ENCODE assay signal across 16 mouse cellular contexts in the genomic region with DNA sequence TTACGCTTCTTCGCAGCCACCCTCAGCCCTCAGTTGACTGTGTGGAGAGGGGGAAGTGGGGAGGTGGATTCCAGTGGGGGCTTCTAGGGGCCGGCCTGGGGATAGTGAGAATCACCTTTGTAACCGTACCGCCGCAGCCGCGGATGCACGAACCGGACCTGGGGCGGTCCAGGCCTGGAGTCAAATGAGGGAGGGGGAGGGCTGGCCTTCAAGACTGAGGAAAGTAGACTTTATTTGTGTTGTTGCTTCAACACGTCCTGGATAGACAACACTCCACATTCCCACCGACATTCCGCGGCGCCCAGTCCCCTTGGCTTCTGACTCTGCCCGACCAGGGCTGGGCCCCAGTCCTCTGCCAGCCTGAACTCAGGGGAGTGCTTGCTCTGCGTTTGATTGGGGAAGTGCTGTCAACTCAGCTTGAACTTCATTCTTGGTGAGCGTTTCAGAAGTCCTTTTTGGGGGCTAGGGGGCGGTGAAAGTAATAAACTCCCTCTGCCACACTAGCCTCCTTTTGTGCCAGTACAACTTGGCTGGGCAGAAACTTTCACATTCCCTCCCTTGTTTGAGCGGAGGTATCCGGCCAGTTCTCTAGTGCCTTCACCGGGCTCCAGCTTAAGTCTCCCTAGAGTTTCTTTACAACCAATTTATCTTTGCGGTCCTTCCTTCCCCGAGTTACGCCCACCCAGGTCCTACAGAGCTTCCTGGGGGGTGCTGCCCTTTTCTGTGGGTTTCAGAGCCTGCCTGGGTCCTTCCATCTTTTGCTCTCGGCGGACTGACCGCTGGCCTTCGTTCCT. TPM values are rescaled to one million over a fixed set of nuclear protein-coding genes. Genes with fewer than 3 reads are reported as not detected.
A peak's percentile ranks its signal among the peaks of the same experiment; 100 is the strongest.
DNase-seq lines count a peak whose midpoint lies in the region; ATAC-seq lines count a peak whose summit lies in the region.
"Had no signal": no experiment of that assay in that cellular context is flagged by ENCODE, and none has a peak within 500 bp of the region (broad histone marks: within the 10 kb centered on the region; RNA-seq: fewer than 3 reads in every experiment).

No protein-coding gene starts in this region.

- peaks cover 19% of the 10 kb centered on the region for H3K4me1 ChIP-seq in heart, embryonic 13.5 days
- peaks cover 3% of the 10 kb centered on the region; the same call in 1 of the 2 replicates for H3K4me1 ChIP-seq in hindbrain, embryonic 13.5 days (replicated peaks)
- H3K4me1 ChIP-seq in midbrain, embryonic 11.5 days (ENCODE audit: control insufficient read depth, insufficient read depth, low read length), result no peaks in the 10 kb centered on the region
- H3K4me1 ChIP-seq: forebrain, embryonic 13.5 days had no signal

- no peak for ATAC-seq in heart, embryonic 13.5 days (ENCODE audit: extremely low read depth, insufficient number of reproducible peaks, low FRiP score, low TSS enrichment)
- ATAC-seq in common myeloid progenitor, adult 5-6 weeks (replicated peaks; ENCODE audit: low read depth, poor library complexity, severe bottlenecking), result peak; percentile 43; the same call in 1 of the 2 replicates
- ATAC-seq in hindbrain, embryonic 13.5 days (ENCODE audit: low FRiP score), result no peak
- ATAC-seq in midbrain, embryonic 11.5 days (ENCODE audit: low FRiP score), result peak; percentile 22
- ATAC-seq: forebrain, embryonic 13.5 days had no signal

- no peaks in the 10 kb centered on the region for H3K9me3 ChIP-seq in heart, embryonic 13.5 days
- no peaks in the 10 kb centered on the region for H3K9me3 ChIP-seq in hindbrain, embryonic 13.5 days
- H3K9me3 ChIP-seq in midbrain, embryonic 11.5 days (ENCODE audit: control insufficient read depth, low read length), result no peaks in the 10 kb centered on the region
- H3K9me3 ChIP-seq: forebrain, embryonic 13.5 days; hindbrain, embryonic 15.5 days had no signal

- no peak overlapping the region for H3K9ac ChIP-seq in heart, embryonic 13.5 days
- H3K9ac ChIP-seq in hindbrain, embryonic 13.5 days, result peak overlapping the region; percentile 24; the same call in 1 of the 2 replicates
- H3K9ac ChIP-seq in midbrain, embryonic 11.5 days (ENCODE audit: low read length), result peak overlapping the region; percentile 62
- H3K9ac ChIP-seq: forebrain, embryonic 13.5 days; hindbrain, embryonic 15.5 days had no signal

- no peak for DNase-seq in heart, postnatal 25 days (ENCODE audit: low spot score)
- peak; percentile 95 for DNase-seq in midbrain, embryonic 11.5 days (ENCODE audit: low spot score, missing footprints)
- no peak for DNase-seq in urinary bladder, postnatal 4 days (ENCODE audit: low spot score in 2 of 2)
- DNase-seq in retina, embryonic 14.5 days (ENCODE audit: low spot score), result no peak
- DNase-seq in T-cell, adult 2 months (ENCODE audit: low spot score), result no peak
- DNase-seq: cerebellum, adult 2 months; gastrocnemius, adult 2 months; kidney, postnatal 10 days; liver; right cerebral cortex, postnatal 25 days; thymus, postnatal 25 days had no signal

- no peaks in the 10 kb centered on the region for H3K36me3 ChIP-seq in heart, embryonic 13.5 days
- H3K36me3 ChIP-seq in hindbrain, embryonic 13.5 days, result no peaks in the 10 kb centered on the region
- H3K36me3 ChIP-seq in midbrain, embryonic 11.5 days (ENCODE audit: control insufficient read depth, insufficient read depth, low read length), result no peaks in the 10 kb centered on the region
- H3K36me3 ChIP-seq: hindbrain, embryonic 15.5 days had no signal

- no peak overlapping the region for H3K27ac ChIP-seq in heart, embryonic 13.5 days (replicated peaks)
- no peak overlapping the region for H3K27ac ChIP-seq in hindbrain, embryonic 13.5 days
- H3K27ac ChIP-seq in midbrain, embryonic 11.5 days (ENCODE audit: low read depth, low read length), result peak overlapping the region; percentile 58
- H3K27ac ChIP-seq: forebrain, embryonic 13.5 days; gastrocnemius, adult 2 months; hindbrain, embryonic 15.5 days had no signal

- 3% methylated on average over 30 of the region's 30 CpGs for WGBS in heart, embryonic 13.5 days
- 2% methylated on average over 30 of the region's 30 CpGs for WGBS in hindbrain, embryonic 13.5 days
- WGBS in midbrain, embryonic 11.5 days, result under 1% methylated on average over 30 of the region's 30 CpGs

- peak overlapping the region; percentile 35 for H3K4me2 ChIP-seq in heart, embryonic 13.5 days
- peak overlapping the region; percentile 25; the same call in 1 of the 2 replicates for H3K4me2 ChIP-seq in hindbrain, embryonic 13.5 days
- peak overlapping the region; percentile 36 for H3K4me2 ChIP-seq in midbrain, embryonic 11.5 days
- H3K4me2 ChIP-seq: forebrain, embryonic 13.5 days; hindbrain, embryonic 15.5 days had no signal

- peak overlapping the region; percentile 27 for H3K4me3 ChIP-seq in heart, embryonic 13.5 days
- H3K4me3 ChIP-seq in hindbrain, embryonic 13.5 days, result no peak overlapping the region
- peak overlapping the region; percentile 23 for H3K4me3 ChIP-seq in midbrain, embryonic 11.5 days (ENCODE audit: low read depth, low read length)
- H3K4me3 ChIP-seq: forebrain, embryonic 13.5 days; gastrocnemius, adult 2 months; hindbrain, embryonic 15.5 days had no signal

- intact Hi-C loops in heart, postnatal 25 days (cut with DNase I), result no loop called here

- H3K27me3 ChIP-seq in heart, embryonic 13.5 days (replicated peaks), result peaks cover 100% of the 10 kb centered on the region
- H3K27me3 ChIP-seq in hindbrain, embryonic 13.5 days, result peaks cover 100% of the 10 kb centered on the region
- peaks cover 86% of the 10 kb centered on the region for H3K27me3 ChIP-seq in midbrain, embryonic 11.5 days (ENCODE audit: control insufficient read depth, insufficient read depth, low read length)

RNA-seq across cellular contexts. Expression of a gene that starts 12.3 kb away (rescaled TPM):
- not detected in 2 replicates for polyA plus RNA-seq in heart, embryonic 13.5 days (2015; fragmentation: Nextera tagmentation; extraction: Ambion mirVana)
- not detected for total RNA-seq in heart, postnatal 25 days (2021)
- total RNA-seq in common myeloid progenitor, adult 5-6 weeks (2017), result not detected in 2 replicates
- 4.0 and 7.8 TPM in 2 replicates for polyA plus RNA-seq in hindbrain, embryonic 13.5 days (2015; fragmentation: Nextera tagmentation; extraction: Ambion mirVana)
- polyA plus RNA-seq in midbrain, embryonic 11.5 days (2014; fragmentation: Nextera tagmentation; extraction: Ambion mirVana), result 6.5 and 8.2 TPM in 2 replicates
- polyA plus RNA-seq: forebrain, embryonic 13.5 days had no signal

Comparison
In these comparisons a context has a peak if more than half of its experiments do, and no peak if none do; other contexts are left out.
1. ATAC-seq: peak in common myeloid progenitor, adult 5-6 weeks (single experiment) and midbrain, embryonic 11.5 days (single experiment); none in heart, embryonic 13.5 days (single experiment) and hindbrain, embryonic 13.5 days (single experiment).
2. Peak in every context shown above with its lines, with median percentiles within 50 percentile points of each other: H3K4me2 ChIP-seq.